Mouse (Mus musculus): ENCODE results near the gene Chchd6.

Gene Chchd6

GRCm38 (mm10) chr6:89595018-89595776, at the start of gene Chchd6:
Chchd6 (minus strand) TSS chr6:89595652.
- peak; percentile 89 for DNase-seq

GRCm38 (mm10) chr6:89644271-89645075, 49.0 kb upstream of the Chchd6 start:
- peak; percentile 93 for DNase-seq

- DNase-seq, result peak; percentile 90
Measured at GRCm38 (mm10) chr6:89643798-89644270, 48.4 kb upstream of the Chchd6 start, which contains the start of gene Txnrd3. Txnrd3 (plus strand) TSS chr6:89643988.

- DNase-seq, result peak; percentile 43
Measured at GRCm38 (mm10) chr6:89639025-89639424, 43.6 kb upstream of the Chchd6 start.

- no peak for DNase-seq
Measured at GRCm38 (mm10) chr6:89637977-89638376, 42.5 kb upstream of the Chchd6 start.

GRCm38 (mm10) chr6:89634400-89634799, 38.9 kb upstream of the Chchd6 start:
- DNase-seq, result no peak

GRCm38 (mm10) chr6:89633115-89633514, 37.7 kb upstream of the Chchd6 start:
- DNase-seq, result no peak

GRCm38 (mm10) chr6:89631809-89632562, 36.5 kb upstream of the Chchd6 start:
- DNase-seq, result peak; percentile 40

GRCm38 (mm10) chr6:89628045-89628785, 32.8 kb upstream of the Chchd6 start:
- no peak for DNase-seq

GRCm38 (mm10) chr6:89622647-89623046, 27.2 kb upstream of the Chchd6 start:
- no peak for DNase-seq

GRCm38 (mm10) chr6:89615373-89615755, 19.9 kb upstream of the Chchd6 start:
- no peak for DNase-seq

GRCm38 (mm10) chr6:89614596-89615372, 19.3 kb upstream of the Chchd6 start:
- DNase-seq, result no peak

GRCm38 (mm10) chr6:89614107-89614471, 18.6 kb upstream of the Chchd6 start:
- DNase-seq, result no peak

GRCm38 (mm10) chr6:89613336-89614106, 18.1 kb upstream of the Chchd6 start:
- DNase-seq, result no peak

GRCm38 (mm10) chr6:89607999-89608398, 12.5 kb upstream of the Chchd6 start:
- peak; percentile 17 for DNase-seq

- DNase-seq, result no peak
Measured at GRCm38 (mm10) chr6:89606096-89606495, 10.6 kb upstream of the Chchd6 start.

- DNase-seq, result no peak
Measured at GRCm38 (mm10) chr6:89596510-89596909, 1.1 kb upstream of the Chchd6 start.

- DNase-seq, result no peak
Measured at GRCm38 (mm10) chr6:89595777-89596146, 310 bp upstream of the Chchd6 start.

GRCm38 (mm10) chr6:89592016-89592415, 3.4 kb downstream of the Chchd6 start:
- no peak for DNase-seq

- no peak for DNase-seq
Measured at GRCm38 (mm10) chr6:89591531-89591930, 3.9 kb downstream of the Chchd6 start.

GRCm38 (mm10) chr6:89585696-89586095, 9.8 kb downstream of the Chchd6 start:
- DNase-seq, result no peak
